Mouse (Mus musculus) neural tube, embryonic 14.5 days (tissue): ENCODE data around the gene Dennd1b. TPM values are rescaled to one million over a fixed set of nuclear protein-coding genes. Genes with fewer than 3 reads are reported as not detected.

Experiments used
- ATAC-seq: fragments of 200-750 bp; cut with Nextera tagmentation; 2 replicates; pipeline ENCODE4 v1.8.0; 2017; ENCODE audit warnings: low read depth, mild to moderate bottlenecking, moderate TSS enrichment, moderate library complexity
- H3K27ac ChIP-seq: fragments of 300-500 bp; sonication (generic); 2 replicates; pipeline ENCODE4 v1.5.1; 2014; ENCODE audit warnings: low read depth, mild to moderate bottlenecking, control low read depth, low read length, moderate library complexity, mixed read lengths
- H3K27me3 ChIP-seq: fragments of 300-500 bp; sonication (generic); 2 replicates; pipeline ENCODE4 v1.6.1; 2014; ENCODE audit warnings: low read length; ENCODE audit not compliant: control insufficient read depth, insufficient read depth
- H3K36me3 ChIP-seq: fragments of 300-500 bp; sonication (generic); 2 replicates; pipeline ENCODE4 v1.6.1; 2014; ENCODE audit warnings: low read length, mixed read lengths; ENCODE audit not compliant: control insufficient read depth, insufficient read depth
- H3K4me1 ChIP-seq: fragments of 300-500 bp; sonication (generic); 2 replicates; pipeline ENCODE4 v1.6.1; 2014; ENCODE audit warnings: low read length; ENCODE audit not compliant: control insufficient read depth, insufficient read depth
- H3K4me2 ChIP-seq: fragments of 300-500 bp; sonication (generic); 2 replicates; pipeline ENCODE4 v1.6.1; 2014; ENCODE audit warnings: mild to moderate bottlenecking, low read depth, low read length, control low read depth
- H3K4me3 ChIP-seq: fragments of 300-500 bp; sonication (generic); 2 replicates; pipeline ENCODE4 v1.5.1; 2014; ENCODE audit warnings: low read depth, low read length, control low read depth, mixed read lengths
- H3K9ac ChIP-seq: fragments of 300-500 bp; sonication (generic); replicated peaks from 2 replicates; pipeline ENCODE4 v1.6.1; 2014; ENCODE audit warnings: low read depth, mild to moderate bottlenecking, control low read depth, low read length, mixed read lengths
- H3K9me3 ChIP-seq: fragments of 300-500 bp; sonication (generic); 2 replicates; pipeline ENCODE4 v1.6.1; 2016; ENCODE audit warnings: low read length; ENCODE audit not compliant: control insufficient read depth
- WGBS: fragments of 180-500 bp; shearing (Covaris S2); extraction: QIAGEN DNeasy Blood & Tissue Kit; methylation state at CpG from one replicate; pipeline ENCODE4 v1.1.7; 2014; 5-methylcytosine and 5-hydroxymethylcytosine counted together
- polyA plus RNA-seq: library from polyadenylated mRNA; unstranded; fragments of >200 nt; fragmentation: Nextera tagmentation; extraction: Ambion mirVana; gene quantifications from 2 replicates; pipeline ENCODE4 v1.2.1, GENCODE M21; 2014

Dennd1b gene
- polyA plus RNA-seq, 1 experiment from 2014 or later, result 11.0 TPM

DNA sequence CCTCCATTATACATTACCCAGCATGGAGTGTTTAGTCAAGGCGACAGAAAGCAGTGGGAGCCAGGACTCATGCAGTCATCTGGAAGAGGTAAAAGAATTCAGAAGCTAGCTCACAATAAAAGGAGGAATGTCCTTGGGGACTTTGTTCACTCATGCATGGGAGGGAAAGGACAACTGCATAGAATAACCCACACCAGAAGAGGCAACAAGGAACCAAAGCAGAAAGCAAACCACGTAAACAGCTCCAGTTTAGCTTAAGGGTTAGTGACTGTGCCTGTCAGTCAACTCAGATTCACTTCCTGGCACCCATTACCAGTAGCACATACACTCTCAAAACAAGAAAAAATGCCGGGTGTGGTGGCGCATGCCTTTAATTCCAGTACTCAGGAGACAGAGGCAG, 6.1 kb upstream of the Dennd1b start:
- H3K9me3 ChIP-seq, result no peaks in the 10 kb centered on the region
- no peaks in the 10 kb centered on the region for H3K36me3 ChIP-seq
- no peaks in the 10 kb centered on the region for H3K4me1 ChIP-seq
- no peak overlapping the region for H3K9ac ChIP-seq
- no peak overlapping the region for H3K4me2 ChIP-seq
- H3K27ac ChIP-seq, result no peak overlapping the region
- H3K4me3 ChIP-seq, result no peak overlapping the region
- no peaks in the 10 kb centered on the region for H3K27me3 ChIP-seq
- 57% methylated on average over 4 of the region's 4 CpGs for WGBS
- ATAC-seq, result no peak

DNA sequence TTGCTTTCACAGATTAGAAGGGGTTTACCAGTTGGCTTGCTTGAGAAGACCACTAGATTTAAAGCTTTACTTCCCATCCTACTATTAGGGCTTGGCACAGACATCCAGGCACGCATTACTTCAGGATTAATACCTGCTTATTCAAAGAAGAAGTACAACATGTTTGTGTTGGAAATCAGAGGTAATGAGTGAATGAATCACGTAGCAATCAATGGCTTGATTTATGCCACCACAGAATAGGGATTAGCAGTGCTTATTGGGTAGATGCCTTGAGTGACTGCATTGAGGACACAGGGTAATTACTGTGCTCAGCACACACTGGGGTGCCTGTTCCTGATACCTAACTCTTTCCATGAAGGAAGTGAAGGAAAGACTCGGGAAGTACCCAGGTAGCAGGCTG, 4.4 kb upstream of the Dennd1b start:
- Histone ChIP-seq H3K27me3 (no peaks in the 10 kb centered on the region; the same call in 1 of the 2 replicates), H3K9ac (no peak overlapping the region), H3K4me1 (no peaks in the 10 kb centered on the region), H3K27ac (no peak overlapping the region), H3K36me3 (no peaks in the 10 kb centered on the region), H3K4me3 (no peak overlapping the region), H3K9me3 (no peaks in the 10 kb centered on the region), H3K4me2 (no peak overlapping the region)
- ATAC-seq, result no peak
- 81% methylated on average over 3 of the region's 3 CpGs for WGBS

DNA sequence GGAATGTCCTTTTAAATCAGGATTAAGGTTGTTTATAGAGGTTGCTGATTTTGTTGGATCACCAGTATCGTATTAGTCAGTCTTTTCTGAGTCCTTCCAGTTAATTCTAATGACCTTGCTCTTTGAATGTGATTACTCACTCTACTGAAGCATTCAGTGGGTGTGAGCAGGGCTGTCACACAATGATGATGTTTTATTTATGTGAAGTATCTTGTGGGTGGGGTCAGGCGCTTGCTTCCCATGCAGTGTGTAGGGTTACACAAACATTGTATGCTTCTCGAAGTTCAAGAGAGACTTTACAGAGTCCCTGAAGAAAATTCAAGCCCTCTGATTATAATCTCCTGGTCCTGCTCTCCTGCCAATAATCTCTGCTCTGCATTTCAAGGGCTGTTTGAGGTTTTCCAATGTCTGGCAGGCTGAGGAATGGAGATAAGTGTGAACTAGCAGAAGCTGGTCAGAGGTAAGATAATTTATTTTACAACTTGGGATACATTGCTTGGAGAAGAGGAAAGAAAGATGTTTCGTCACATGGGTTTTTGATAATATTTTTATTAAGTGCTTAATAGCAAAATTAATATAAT, 3.2 kb upstream of the Dennd1b start:
- Histone ChIP-seq H3K27ac (no peak overlapping the region), H3K4me3 (no peak overlapping the region), H3K4me2 (no peak overlapping the region), H3K36me3 (no peaks in the 10 kb centered on the region), H3K9ac (no peak overlapping the region), H3K9me3 (no peaks in the 10 kb centered on the region), H3K4me1 (no peaks in the 10 kb centered on the region), H3K27me3 (no peaks in the 10 kb centered on the region; the same call in 1 of the 2 replicates)
- no peak for ATAC-seq
- 74% methylated on average over 4 of the region's 4 CpGs for WGBS

DNA sequence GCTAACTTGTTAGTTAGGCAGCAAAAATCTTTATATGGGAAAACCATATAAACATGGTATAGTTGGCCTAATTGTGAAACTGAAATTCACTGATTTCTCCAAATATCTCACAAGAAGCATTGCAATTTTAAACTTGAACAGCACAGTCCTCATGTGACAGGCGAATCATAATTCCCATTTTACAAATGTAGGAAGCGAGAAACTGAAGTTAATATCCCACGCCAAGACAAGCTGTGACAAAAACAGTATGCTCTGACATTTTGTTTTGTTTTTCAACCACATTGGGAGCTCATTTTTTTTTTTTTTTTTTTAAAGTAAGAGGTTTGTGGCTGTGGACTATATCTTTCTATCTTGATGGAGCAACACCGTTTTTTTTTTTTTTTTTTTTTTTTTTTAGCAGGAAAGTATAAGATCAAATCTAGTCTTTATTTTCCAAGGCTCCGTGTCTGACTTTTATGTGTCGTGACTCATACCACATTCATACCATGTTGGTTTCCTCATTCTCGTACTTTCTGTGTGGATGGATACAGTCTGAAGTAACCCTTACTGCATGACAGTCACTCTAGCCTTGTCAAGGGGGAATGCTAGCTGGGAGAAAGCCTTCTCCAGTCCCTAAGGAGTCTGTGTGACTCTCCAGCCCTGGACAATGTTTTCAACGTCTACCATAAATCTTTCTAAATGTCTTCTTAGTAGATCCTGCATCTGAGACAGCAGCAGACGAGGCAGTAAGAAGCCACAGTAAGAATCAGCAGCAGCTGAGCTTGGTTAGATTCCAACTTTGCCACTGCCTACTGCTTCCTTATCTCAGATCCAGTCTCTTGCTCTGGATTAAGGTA, 751 bp upstream of the Dennd1b start:
- H3K9me3 ChIP-seq, result no peaks in the 10 kb centered on the region
- no peaks in the 10 kb centered on the region; the same call in 1 of the 2 replicates for H3K27me3 ChIP-seq
- peak overlapping the region; percentile 48 for H3K4me2 ChIP-seq
- H3K36me3 ChIP-seq, result no peaks in the 10 kb centered on the region
- WGBS, result 53% methylated on average over 9 of the region's 9 CpGs
- H3K4me1 ChIP-seq, result no peaks in the 10 kb centered on the region
- H3K27ac ChIP-seq, result no peak overlapping the region
- peak overlapping the region; percentile 95; the same call in 1 of the 2 replicates for H3K9ac ChIP-seq
- H3K4me3 ChIP-seq, result peak overlapping the region; percentile 77
- ATAC-seq, result no peak; the same call in 1 of the 2 replicates

DNA sequence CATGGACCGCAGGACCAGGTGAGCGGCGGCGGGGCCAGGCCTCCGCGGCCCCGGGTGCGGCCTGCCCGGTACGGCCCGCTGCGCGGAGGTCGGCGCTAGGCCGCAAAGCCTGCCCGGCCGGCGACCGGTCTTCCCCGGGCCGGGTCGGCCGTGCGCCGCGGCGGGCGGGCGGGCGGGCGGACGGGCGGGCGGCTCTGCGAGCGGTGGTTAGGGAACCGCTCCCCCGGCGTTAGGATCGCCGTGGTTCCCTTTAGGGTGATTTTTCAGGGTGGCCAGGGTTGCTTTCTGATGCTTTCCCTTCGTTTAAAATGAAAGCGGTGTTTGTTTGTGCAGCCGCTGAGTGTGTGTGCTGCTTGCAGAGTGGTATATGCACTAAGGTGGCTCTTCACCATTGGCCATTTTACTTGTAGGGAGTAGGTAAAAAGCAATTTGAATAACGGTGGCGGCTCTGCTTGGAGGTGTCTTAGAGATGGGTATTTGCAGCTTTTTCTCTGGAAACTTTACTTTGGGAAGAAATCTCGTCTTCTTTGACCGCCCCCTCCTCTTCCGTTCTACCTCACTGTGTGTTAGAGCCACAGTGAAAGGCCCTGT, 728 bp downstream of the Dennd1b start:
- no peaks in the 10 kb centered on the region for H3K36me3 ChIP-seq
- H3K27ac ChIP-seq, result peak overlapping the region; percentile 88
- WGBS, result under 1% methylated on average over 43 of the region's 50 CpGs
- H3K4me3 ChIP-seq, result peak overlapping the region; percentile 77
- peak overlapping the region; percentile 95 for H3K9ac ChIP-seq
- H3K27me3 ChIP-seq, result no peaks in the 10 kb centered on the region; the same call in 1 of the 2 replicates
- peak; percentile 85 for ATAC-seq
- peak overlapping the region; percentile 48 for H3K4me2 ChIP-seq
- no peaks in the 10 kb centered on the region for H3K9me3 ChIP-seq
- H3K4me1 ChIP-seq, result no peaks in the 10 kb centered on the region

DNA sequence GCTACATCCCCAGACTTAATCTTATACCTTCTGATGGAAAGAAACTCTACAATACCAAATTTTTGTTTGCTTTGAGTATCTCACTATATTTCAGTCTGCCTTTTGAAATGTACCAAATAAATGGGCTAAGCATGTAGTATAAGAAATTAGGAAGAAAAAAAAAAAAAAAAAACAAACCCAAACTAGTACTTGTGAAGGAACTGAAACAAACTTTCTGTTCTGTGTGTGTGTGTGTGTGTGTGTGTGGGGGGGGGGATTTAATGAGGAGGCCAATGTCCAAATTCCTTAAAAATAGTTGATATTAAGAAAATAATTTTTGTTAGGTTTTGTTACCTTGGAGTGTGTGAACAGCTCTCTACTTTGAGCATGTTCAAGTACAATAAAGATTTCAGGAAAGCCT, 1.8 kb downstream of the Dennd1b start:
- Histone ChIP-seq H3K9me3 (no peaks in the 10 kb centered on the region), H3K9ac (no peak overlapping the region), H3K4me3 (no peak overlapping the region), H3K4me1 (no peaks in the 10 kb centered on the region), H3K4me2 (no peak overlapping the region), H3K27ac (no peak overlapping the region), H3K36me3 (no peaks in the 10 kb centered on the region), H3K27me3 (no peaks in the 10 kb centered on the region; the same call in 1 of the 2 replicates)
- no peak for ATAC-seq

DNA sequence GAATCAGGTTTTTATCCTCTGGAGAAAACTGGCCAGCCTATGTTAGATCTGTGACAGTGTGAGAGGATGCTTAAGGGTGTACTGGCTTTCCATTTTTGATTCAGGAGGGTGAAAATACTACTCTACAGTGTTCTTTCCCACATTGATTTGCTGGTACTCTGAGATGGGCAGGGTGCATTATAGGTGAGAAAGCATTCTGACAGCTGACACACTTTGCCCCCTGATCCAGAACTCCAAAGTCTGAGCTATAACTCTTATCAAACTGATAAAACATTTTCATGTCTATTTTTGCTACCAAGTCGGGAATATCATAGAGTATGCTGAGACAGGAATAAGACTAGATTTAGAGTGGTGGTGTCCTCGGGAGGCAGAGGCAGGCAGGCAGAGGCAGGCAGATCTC, 2.3 kb downstream of the Dennd1b start:
- no peak for ATAC-seq
- no peak overlapping the region for H3K4me2 ChIP-seq
- WGBS, result 89% methylated on average over 2 of the region's 2 CpGs

DNA sequence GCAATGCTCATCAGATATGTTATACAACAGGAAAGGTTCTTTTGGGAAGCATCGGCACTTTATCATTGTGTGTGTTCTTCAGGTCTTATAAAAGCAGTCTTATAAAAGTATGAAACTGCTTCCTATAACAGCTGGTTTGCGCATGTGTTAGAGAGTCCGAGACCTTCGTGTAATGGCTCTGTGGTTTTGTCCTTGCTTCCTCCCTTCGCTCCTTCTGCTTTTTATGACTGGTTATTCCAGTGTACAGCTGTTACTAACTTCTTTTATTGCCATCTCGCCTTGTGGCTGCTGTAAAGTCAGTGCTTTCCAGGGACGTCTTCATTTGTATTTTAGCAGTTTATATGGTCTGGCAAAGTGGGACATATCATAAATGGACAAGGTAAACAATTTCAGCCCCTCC, 4.2 kb downstream of the Dennd1b start:
- H3K4me3 ChIP-seq, result no peak overlapping the region
- no peak overlapping the region for H3K4me2 ChIP-seq
- WGBS, result 59% methylated on average over 7 of the region's 7 CpGs

More for the DNA sequence above, 2.3 kb downstream of the Dennd1b start:
- no peak overlapping the region for H3K9ac ChIP-seq
- no peaks in the 10 kb centered on the region for H3K4me1 ChIP-seq
- no peaks in the 10 kb centered on the region for H3K36me3 ChIP-seq
- no peaks in the 10 kb centered on the region; the same call in 1 of the 2 replicates for H3K27me3 ChIP-seq
- no peaks in the 10 kb centered on the region for H3K9me3 ChIP-seq
- H3K27ac ChIP-seq, result no peak overlapping the region
- no peak overlapping the region for H3K4me3 ChIP-seq

DNA sequence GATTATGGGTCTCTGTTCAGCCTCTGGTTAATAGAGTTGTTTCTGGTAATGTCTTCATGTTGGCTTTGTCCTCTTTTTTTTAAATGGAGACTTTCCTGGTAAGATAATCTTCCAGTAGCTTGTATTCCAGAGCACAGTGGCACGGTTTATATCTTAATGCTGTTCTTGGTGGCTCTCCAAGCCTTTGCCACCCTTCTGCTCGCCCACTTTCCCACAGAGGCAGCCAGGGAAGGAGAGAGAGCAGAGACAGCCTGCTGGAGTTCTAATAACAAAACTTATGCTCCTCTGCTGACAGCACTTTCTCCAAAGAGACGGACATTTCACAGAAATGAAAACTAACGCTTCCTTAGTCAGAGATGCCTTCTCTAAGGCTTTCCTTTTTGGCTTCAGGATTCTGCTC, 6.8 kb downstream of the Dennd1b start:
- H3K27ac ChIP-seq, result no peak overlapping the region
- WGBS, result 85% methylated on average over 4 of the region's 4 CpGs
- H3K27me3 ChIP-seq, result no peaks in the 10 kb centered on the region
- ATAC-seq, result no peak
- H3K36me3 ChIP-seq, result no peaks in the 10 kb centered on the region
- H3K9me3 ChIP-seq, result no peaks in the 10 kb centered on the region
- no peak overlapping the region for H3K4me3 ChIP-seq
- H3K9ac ChIP-seq, result no peak overlapping the region
- H3K4me2 ChIP-seq, result no peak overlapping the region
- no peaks in the 10 kb centered on the region for H3K4me1 ChIP-seq

More for the DNA sequence above, 4.2 kb downstream of the Dennd1b start:
- Histone ChIP-seq H3K27me3 (no peaks in the 10 kb centered on the region; the same call in 1 of the 2 replicates), H3K4me1 (no peaks in the 10 kb centered on the region), H3K9ac (no peak overlapping the region), H3K9me3 (no peaks in the 10 kb centered on the region), H3K36me3 (no peaks in the 10 kb centered on the region), H3K27ac (no peak overlapping the region)
- ATAC-seq, result no peak
